Mouse (Mus musculus): Measurements from ENCODE around the gene Slc22a8.

Slc22a8 gene

DNA sequence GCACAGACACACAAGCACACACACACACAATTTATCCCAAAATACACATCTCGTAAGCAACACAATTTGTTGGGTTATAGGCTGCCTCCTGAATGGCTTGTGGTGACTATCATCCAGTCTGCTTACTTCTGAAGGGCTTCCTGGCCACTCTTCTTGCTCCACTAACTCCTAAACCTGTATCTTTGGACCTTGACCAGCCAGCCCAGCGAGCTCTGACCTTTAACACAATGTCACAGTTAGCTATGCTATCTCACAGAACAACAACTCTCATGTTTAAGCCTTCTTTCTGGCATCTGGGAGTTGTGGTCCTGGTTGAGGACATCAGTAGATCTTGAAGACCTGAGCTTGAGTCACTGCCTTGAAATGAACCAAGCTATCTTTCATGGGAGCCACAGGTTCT lies 8.2 kb downstream of the Slc22a8 start:
- DNase-seq (ENCODE audit: low spot score) = no peak

DNA sequence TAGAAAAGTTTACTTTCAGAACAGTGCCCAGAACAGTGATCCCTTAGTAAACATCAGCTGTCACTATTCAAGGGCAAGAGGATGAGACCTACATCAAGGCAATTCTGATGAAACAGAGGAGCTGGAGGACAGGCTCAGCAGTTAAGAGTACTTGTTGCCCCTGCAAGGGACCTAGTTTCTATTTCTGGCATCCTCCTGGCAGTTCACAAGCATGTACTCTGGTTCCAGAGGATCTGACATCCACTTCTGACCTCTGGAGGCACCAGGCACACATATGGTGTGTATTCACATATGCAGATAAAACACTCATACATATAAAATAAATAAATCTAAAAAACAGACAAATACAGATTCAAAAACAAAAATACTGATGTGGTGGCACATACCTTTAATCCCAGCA lies 10.9 kb downstream of the Slc22a8 start:
- no peak for DNase-seq (ENCODE audit: low spot score)

- DNase-seq (ENCODE audit: low spot score) = no peak
Measured at GRCm38 (mm10) chr19:8602914-8603313, 11.9 kb downstream of the Slc22a8 start.

DNA sequence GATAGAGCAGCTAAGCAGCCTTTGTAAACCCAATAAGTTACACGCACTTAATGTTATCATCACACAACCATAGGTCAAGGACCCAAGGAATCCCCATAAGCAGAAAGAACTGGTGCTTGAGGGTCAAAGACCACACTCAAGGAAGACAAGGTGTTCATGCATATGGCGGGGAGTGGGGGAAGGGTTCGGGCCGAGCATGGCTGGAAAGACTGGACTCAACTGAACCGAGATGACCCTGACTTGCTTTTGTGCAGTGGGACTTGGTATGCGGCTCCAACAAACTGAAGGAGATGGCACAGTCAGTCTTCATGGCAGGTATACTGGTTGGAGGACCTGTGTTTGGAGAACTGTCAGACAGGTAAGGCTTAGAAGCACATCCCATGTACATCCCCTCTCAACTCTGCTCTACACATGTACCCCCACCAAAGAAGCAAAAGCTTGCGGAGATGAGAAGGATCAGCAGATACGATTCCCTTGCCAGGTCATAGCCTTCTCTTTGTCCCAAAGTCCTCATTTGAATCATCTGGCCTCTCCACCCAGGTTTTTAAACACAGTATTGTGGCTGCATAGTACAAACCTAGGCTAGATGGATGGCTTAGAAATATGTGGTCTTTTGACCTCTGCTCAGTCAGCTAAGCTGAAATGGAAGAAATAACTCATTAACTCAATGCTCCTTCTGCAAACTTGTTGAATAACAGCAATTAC lies 13.6 kb downstream of the Slc22a8 start:
- DNase-seq (ENCODE audit: low spot score) = no peak

- DNase-seq (ENCODE audit: low spot score) = peak; percentile 22
Measured at GRCm38 (mm10) chr19:8605241-8605558, 14.1 kb downstream of the Slc22a8 start.

DNA sequence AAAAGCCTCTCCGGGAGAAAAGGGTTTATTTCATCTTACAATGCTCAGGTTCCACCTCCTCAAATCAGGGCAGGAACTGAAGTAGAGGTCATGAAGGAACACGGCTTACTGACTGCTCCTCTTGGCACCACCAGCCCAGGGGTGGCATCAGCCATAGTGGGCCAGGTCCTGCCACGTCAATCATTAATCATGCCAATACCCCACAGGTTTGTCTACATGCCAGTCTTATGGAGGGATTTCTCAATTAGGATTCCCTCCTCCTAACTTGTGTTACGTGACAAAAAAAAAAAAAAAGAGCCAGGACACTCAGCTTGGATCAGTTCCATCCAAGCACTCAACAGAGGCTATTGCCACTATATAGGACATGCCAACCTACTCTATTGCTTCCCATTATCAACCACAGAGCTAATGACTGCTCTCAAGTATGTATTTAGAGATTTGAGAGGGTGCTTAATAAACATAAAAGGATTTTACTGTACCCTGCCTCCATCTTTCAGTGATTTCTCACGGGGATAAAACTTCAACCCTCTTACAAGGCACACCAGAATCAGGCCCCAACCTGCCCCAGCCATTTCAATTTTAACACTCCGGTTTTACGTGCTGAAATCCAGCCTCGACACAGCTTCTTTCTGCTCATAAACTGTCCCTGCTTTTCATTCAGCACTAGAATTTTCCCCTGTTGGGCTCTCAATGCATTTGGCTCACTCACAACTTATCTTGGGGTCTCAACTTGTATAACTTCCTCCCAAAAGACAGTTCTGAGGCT lies 20.5 kb downstream of the Slc22a8 start:
- no peak for DNase-seq (ENCODE audit: low spot score)

- DNase-seq (ENCODE audit: low spot score) = no peak
Measured at GRCm38 (mm10) chr19:8613111-8613510, 22.1 kb downstream of the Slc22a8 start.

GRCm38 (mm10) chr19:8614343-8614742 lies 23.3 kb downstream of the Slc22a8 start:
- no peak for DNase-seq (ENCODE audit: low spot score)

DNA sequence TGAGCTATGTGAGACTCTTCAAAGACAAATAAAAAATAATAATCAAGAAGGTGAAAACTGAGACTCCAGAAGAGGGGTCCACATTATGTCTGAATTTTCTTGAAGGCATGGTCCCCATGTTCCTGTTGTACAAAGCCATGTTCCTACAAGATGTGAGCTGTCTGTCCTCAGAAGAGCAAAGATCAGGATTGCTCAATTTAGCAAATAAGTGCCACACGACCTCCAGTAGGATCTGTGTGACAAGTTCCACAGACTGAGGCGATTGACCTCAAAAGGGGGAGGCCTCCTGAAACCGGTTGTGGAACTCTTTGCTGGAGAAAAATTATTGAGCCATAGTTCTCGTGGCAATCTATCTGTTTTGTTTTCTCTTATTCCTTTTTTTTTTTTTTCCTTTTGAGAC lies 25.3 kb downstream of the Slc22a8 start:
- DNase-seq (ENCODE audit: low spot score) = no peak

- DNase-seq (ENCODE audit: low spot score) = no peak
Measured at GRCm38 (mm10) chr19:8617904-8618303, 26.9 kb downstream of the Slc22a8 start, which contains the start of gene Slc22a6. TSS of gene Slc22a6 (plus strand) at chr19:8618039.

DNA sequence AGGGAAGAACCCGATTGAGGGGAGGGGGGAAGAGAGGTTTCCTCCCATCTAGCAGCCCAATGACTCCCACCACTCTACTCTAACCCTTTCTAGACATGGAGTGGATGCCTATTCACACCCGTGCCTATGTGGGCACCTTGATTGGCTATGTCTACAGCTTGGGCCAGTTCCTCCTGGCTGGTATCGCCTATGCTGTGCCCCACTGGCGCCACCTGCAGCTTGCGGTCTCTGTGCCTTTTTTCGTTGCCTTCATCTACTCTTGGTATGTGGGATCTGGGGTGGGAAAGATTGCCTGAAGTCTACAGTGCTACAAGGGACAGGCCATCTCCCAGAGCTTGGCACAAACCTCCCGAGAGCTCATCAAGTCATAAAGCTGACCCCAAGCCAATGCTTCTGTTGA lies 30.0 kb downstream of the Slc22a8 start:
- no peak for DNase-seq (ENCODE audit: low spot score)

- no peak for DNase-seq (ENCODE audit: low spot score)
Measured at GRCm38 (mm10) chr19:8630249-8630648, 39.2 kb downstream of the Slc22a8 start.

GRCm38 (mm10) chr19:8630826-8631225 lies 39.8 kb downstream of the Slc22a8 start:
- no peak for DNase-seq (ENCODE audit: low spot score)

GRCm38 (mm10) chr19:8632029-8632428 lies 41.0 kb downstream of the Slc22a8 start:
- no peak for DNase-seq (ENCODE audit: low spot score)

- DNase-seq (ENCODE audit: low spot score) = no peak
Measured at GRCm38 (mm10) chr19:8642086-8642485, 51.0 kb downstream of the Slc22a8 start.

DNA sequence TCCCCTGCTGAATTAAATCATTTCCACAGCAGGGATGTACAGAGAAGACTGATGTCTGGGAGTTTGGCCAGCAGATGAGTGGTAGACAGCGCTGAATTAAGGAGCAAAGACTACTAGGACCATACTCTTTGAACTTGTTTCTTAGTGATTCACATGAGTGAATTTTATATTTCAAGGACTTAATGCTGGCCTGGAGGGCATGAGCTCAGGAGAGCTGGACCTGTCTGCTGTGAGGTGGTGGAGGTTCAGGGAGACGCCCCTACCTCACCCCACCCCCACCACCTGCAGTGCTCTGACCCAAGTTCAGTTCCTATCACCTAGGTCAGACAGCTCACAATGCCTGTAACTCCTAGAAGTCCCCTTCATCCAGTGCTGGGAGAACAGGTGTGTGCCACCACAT lies 55.3 kb downstream of the Slc22a8 start:
- DNase-seq (ENCODE audit: low spot score) = no peak

DNA sequence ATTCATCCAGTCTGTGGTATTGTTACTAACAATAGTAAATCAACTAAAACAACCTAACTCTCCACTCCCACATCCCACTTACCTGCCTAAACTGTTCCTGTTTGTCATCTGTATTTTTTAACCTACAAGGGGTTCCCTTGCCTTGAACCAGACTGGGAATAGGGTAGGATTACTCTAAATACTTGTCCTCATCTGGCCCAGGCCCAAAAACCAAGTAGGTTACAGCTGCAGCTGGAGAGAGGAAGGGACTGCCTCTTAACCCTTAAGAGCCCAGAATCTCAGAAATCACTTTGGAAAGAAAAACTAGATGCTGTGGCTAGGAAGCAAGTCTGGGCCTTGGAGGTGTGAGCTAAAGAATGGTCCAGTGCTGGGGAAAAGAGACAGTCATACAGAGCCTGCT lies 64.8 kb downstream of the Slc22a8 start:
- DNase-seq (ENCODE audit: low spot score) = no peak

DNA sequence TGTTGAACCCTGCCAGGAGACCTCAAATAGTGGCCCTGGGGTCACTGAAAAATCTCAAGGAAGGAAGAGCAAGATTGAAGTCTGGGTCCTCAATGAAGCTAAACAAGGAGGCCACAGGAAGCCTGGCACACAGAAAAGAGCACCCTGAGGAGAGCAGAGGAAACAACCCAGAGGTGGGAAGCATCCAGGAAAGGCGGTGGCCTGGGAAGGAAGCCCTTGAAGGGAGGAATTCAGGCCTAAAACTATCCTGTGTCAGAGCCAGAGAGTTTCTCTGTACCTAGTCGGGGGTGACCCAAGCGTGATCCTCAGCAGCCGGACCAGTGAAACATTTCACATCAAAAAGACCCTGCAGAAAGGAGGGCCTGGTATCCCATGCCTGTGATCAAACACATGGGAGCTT lies 65.3 kb downstream of the Slc22a8 start:
- DNase-seq (ENCODE audit: low spot score) = no peak

Measured in spleen, adult 12 weeks (tissue).